Mouse (Mus musculus) liver, embryonic 11.5 days (tissue): ENCODE data around the gene Cst6. TPM values are rescaled to one million over a fixed set of nuclear protein-coding genes. Genes with fewer than 3 reads are reported as not detected.

Experiments used
- ATAC-seq: fragments of 200-750 bp; cut with Nextera tagmentation; replicated peaks from 2 replicates; pipeline ENCODE4 v1.8.0; 2017; ENCODE audit warnings: moderate number of reproducible peaks, mild to moderate bottlenecking, moderate TSS enrichment, moderate library complexity; ENCODE audit not compliant: low FRiP score
- DNase-seq: peaks from one replicate; pipeline ENCODE4 v3.0.0-alpha.2; 2017; ENCODE audit warnings: low spot score
- H3K27ac ChIP-seq: fragments of 300-500 bp; sonication (generic); 2 replicates; pipeline ENCODE4 v1.5.1; 2014; ENCODE audit warnings: mild to moderate bottlenecking, low read depth, low read length, control low read depth
- H3K27me3 ChIP-seq: fragments of 300-500 bp; sonication (generic); replicated peaks from 2 replicates; pipeline ENCODE4 v1.6.1; 2014; ENCODE audit warnings: low read length, mixed read lengths; ENCODE audit not compliant: control insufficient read depth, insufficient read depth
- H3K36me3 ChIP-seq: fragments of 300-500 bp; sonication (generic); 2 replicates; pipeline ENCODE4 v1.6.1; 2014; ENCODE audit warnings: mild to moderate bottlenecking, low read length, moderate library complexity, mixed read lengths; ENCODE audit not compliant: control insufficient read depth, insufficient read depth
- H3K4me1 ChIP-seq: fragments of 300-500 bp; sonication (generic); replicated peaks from 2 replicates; pipeline ENCODE4 v1.6.1; 2014; ENCODE audit warnings: low read length, mixed read lengths; ENCODE audit not compliant: control insufficient read depth, insufficient read depth
- H3K4me2 ChIP-seq: fragments of 300-500 bp; sonication (generic); 2 replicates; pipeline ENCODE4 v1.6.1; 2014; ENCODE audit warnings: mild to moderate bottlenecking, control low read depth, moderate library complexity
- H3K4me3 ChIP-seq: fragments of 300-500 bp; sonication (generic); 2 replicates; pipeline ENCODE4 v1.5.1; 2014; ENCODE audit warnings: low read depth, low read length, control low read depth
- H3K9ac ChIP-seq: fragments of 300-500 bp; sonication (generic); 2 replicates; pipeline ENCODE4 v1.6.1; 2014; ENCODE audit warnings: low read depth, low read length, control low read depth
- H3K9me3 ChIP-seq: fragments of 300-500 bp; sonication (generic); 2 replicates; pipeline ENCODE4 v1.6.1; 2016; ENCODE audit warnings: low read length, inconsistent platforms, mixed read lengths; ENCODE audit not compliant: control insufficient read depth
- WGBS: fragments of 180-500 bp; shearing (Covaris S2); extraction: QIAGEN DNeasy Blood & Tissue Kit; methylation state at CpG from one replicate; pipeline ENCODE4 v1.1.7; 2014; 5-methylcytosine and 5-hydroxymethylcytosine counted together
- polyA plus RNA-seq: library from polyadenylated mRNA; unstranded; fragments of >200 nt; fragmentation: Nextera tagmentation; extraction: Ambion mirVana; gene quantifications from 2 replicates; pipeline ENCODE4 v1.2.1, GENCODE M21; 2014

Gene Cst6
- polyA plus RNA-seq, 1 experiment from 2014 or later, result not detected

DNA sequence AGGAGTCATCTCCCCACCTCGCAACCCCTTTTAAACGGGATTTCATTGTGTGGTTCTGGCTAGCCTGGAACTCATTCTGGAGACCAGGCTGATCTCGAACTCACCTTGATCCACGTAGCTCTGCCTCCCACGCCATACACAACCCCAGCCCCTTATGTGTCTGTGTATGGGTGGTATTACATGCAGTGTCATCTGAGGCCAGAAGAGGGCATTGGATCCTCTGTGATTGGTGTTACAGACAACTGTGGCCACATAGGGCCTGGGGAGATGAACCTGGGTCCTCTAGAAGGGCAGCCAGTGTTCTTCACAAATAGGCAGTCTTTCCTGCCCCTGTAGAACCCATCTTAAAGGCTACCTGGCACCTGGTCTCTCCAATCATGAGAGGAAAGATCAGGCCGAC, 43.1 kb downstream of the Cst6 start:
- no peak overlapping the region for H3K4me2 ChIP-seq
- no peak overlapping the region for H3K9ac ChIP-seq
- no peak overlapping the region for H3K27ac ChIP-seq
- ATAC-seq, result no peak
- peaks cover 17% of the 10 kb centered on the region for H3K27me3 ChIP-seq
- WGBS, result 67% methylated on average over 6 of the region's 6 CpGs
- H3K4me3 ChIP-seq, result no peak overlapping the region
- no peak for DNase-seq
- H3K4me1 ChIP-seq, result 0 out of 2 replicates have a peak, but pooled peaks cover 5% of the 10 kb centered on the region
- H3K9me3 ChIP-seq, result no peaks in the 10 kb centered on the region
- H3K36me3 ChIP-seq, result no peaks in the 10 kb centered on the region

DNA sequence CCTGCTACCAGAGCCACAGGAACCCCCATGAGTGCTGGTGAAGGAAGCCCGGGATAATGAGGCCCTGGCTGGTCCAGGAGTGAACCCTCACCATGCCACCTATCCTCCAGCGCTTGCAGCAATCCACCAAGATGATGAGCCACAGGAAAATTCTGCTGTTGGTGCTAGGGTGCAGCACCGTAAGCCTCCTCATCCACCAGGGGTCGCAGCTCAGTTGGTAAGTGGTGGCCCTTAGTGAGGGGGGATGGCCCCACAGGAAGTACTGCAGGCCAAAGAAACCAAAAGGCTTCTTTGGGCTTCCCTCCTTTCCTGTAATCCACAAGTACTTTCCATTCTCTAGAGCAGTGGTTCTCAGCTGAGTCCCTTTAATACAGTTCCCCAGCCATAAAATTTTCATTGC, 46.9 kb downstream of the Cst6 start:
- WGBS, result 14% methylated on average over 4 of the region's 4 CpGs
- Histone ChIP-seq H3K4me2 (no peak overlapping the region), H3K9me3 (no peaks in the 10 kb centered on the region), H3K36me3 (no peaks in the 10 kb centered on the region), H3K4me1 (peaks cover 10% of the 10 kb centered on the region; the same call in 1 of the 2 replicates), H3K27ac (no peak overlapping the region), H3K4me3 (no peak overlapping the region), H3K9ac (no peak overlapping the region), H3K27me3 (peaks cover 13% of the 10 kb centered on the region)
- DNase-seq (no peak), ATAC-seq (no peak)

DNA sequence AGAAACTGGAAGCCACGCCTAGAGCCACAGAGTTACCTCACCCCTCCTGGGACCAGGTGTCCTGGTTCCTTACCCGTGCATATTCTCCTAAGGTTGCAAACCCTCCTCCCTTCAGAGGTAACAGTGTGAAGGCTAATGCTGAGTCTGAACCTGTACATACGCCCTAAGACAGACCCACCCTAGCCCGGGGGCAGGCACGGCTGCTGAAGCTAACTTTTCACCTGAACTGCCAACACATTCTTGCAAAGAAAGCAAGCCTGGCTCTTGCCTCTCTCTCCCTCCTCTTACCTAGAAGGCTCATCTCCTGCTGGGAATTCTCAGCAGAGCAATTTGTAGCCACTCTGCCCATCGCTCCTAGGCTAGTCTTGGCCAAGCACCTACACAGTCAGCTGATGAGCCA, 48.8 kb downstream of the Cst6 start:
- no peaks in the 10 kb centered on the region for H3K9me3 ChIP-seq
- H3K9ac ChIP-seq, result no peak overlapping the region
- 0 out of 2 replicates have a peak, but pooled peaks cover 4% of the 10 kb centered on the region for H3K27me3 ChIP-seq
- no peak overlapping the region for H3K4me2 ChIP-seq
- no peak for DNase-seq
- 67% methylated on average over 6 of the region's 6 CpGs for WGBS
- H3K4me3 ChIP-seq, result no peak overlapping the region
- no peak for ATAC-seq
- no peaks in the 10 kb centered on the region for H3K36me3 ChIP-seq
- H3K4me1 ChIP-seq, result peaks cover 12% of the 10 kb centered on the region
- no peak overlapping the region for H3K27ac ChIP-seq

DNA sequence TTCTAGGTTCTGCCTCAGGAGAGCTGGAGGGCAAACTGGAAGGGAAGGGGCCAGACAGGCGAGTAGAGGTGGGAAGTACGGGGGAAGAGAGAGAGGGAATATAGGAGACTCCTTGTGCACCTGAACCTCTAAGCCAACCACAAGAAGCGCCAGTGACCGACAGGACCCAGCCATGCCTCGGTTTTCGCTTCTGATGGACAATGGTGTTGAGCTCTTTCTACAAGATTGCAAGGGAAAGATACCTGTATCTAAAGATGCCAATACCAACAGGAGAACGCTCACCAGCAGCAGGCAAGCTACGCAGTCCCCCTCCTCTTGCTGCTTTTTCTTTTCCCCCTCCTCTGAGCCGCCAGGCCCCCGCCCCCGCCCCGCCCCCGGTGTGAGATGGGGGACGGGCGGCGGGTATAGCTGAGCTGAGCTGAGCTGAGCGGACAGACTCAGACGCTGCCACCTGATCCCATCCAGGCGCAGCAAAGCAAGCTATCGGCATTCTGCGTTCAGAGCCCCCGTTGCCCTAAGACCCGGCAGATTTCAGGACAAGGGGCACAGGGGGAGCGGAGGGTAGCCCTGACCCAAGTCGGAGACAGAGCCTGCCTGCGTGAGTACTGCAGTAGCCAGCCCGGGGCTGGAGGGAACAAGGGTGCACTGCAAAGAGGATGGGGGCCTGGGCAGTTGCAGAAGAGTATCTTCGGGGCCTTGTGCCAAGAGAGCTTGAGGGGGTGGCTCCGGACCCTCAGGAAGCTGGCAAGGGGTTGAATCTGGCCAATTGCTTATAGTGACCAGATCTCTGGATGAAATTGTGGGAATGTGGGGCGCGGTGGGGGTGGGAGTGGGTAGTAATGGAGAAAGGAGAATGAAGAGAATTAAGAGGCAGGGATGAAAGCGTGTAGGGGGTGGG, 51.2 kb downstream of the Cst6 start, which contains the start of gene Gal3st3:
TSS of gene Gal3st3 (plus strand) at position 429 of the 898 bp plus-strand sequence.
- no peaks in the 10 kb centered on the region for H3K9me3 ChIP-seq
- H3K4me3 ChIP-seq, result peak within 1 kb of the TSS; percentile 38
- 17% methylated on average over 30 of the region's 32 CpGs for WGBS
- H3K4me2 ChIP-seq, result peak within 1 kb of the TSS; percentile 68
- H3K4me1 ChIP-seq, result peaks cover 18% of the 10 kb centered on the region
- DNase-seq (no peak), ATAC-seq (no peak)
- H3K9ac ChIP-seq, result peak within 1 kb of the TSS; percentile 49
- H3K27me3 ChIP-seq, result 0 out of 2 replicates have a peak, but pooled peaks cover 4% of the 10 kb centered on the region
- peaks cover 4% of the 10 kb centered on the region; the same call in 1 of the 2 replicates for H3K36me3 ChIP-seq
- no peak within 1 kb of the TSS for H3K27ac ChIP-seq

DNA sequence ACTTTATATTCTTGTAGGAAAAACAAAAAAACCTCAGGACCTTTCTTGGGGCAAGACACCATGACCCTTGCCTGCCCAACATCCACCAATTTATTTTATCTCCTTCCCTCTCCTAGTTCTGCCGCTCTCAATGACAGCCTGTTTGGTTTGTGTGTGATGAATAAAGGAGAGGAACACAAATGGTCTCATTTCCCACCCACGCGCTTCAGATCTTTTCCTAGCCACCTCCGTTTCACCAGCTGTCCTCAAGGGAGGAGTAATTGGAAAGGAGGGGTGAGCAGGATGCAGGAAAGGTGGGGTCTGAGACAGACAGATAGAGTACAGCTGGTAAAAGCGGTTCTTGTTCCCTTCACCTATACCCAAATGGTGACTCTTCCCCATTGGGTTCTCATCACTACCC, 52.7 kb downstream of the Cst6 start:
- WGBS, result 68% methylated on average over 5 of the region's 5 CpGs

DNA sequence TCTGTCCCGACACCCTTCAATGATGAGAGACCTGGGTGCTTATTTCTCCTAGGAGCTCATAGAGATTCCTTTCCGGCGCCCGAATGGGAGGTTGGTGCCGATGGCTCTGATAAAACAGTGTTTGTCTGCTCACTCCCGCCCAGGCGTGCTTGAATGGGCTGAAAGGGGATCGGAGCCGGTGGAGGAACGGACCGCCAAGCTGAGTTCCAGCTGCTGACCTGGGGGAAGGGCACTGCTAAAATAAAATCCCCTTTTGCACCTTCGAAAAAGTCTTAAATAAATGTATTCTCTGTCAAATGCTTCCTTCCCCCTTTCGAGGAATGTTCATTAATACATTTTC, 53.7 kb downstream of the Cst6 start:
- Histone ChIP-seq H3K9me3 (no peaks in the 10 kb centered on the region), H3K27ac (peak overlapping the region; percentile 73), H3K27me3 (0 out of 2 replicates have a peak, but pooled peaks cover 4% of the 10 kb centered on the region), H3K4me3 (peak overlapping the region; percentile 97), H3K4me1 (peaks cover 18% of the 10 kb centered on the region), H3K36me3 (peaks cover 15% of the 10 kb centered on the region), H3K4me2 (peak overlapping the region; percentile 81), H3K9ac (peak overlapping the region; percentile 70)
- DNase-seq, result no peak
- 3% methylated on average over 13 of the region's 13 CpGs for WGBS
- peak; percentile 64 for ATAC-seq

More for the DNA sequence above, 52.7 kb downstream of the Cst6 start:
- no peak overlapping the region for H3K4me3 ChIP-seq
- no peaks in the 10 kb centered on the region for H3K9me3 ChIP-seq
- H3K36me3 ChIP-seq, result peaks cover 15% of the 10 kb centered on the region
- no peak overlapping the region for H3K27ac ChIP-seq
- DNase-seq (no peak), ATAC-seq (no peak)
- H3K27me3 ChIP-seq, result 0 out of 2 replicates have a peak, but pooled peaks cover 4% of the 10 kb centered on the region
- peaks cover 18% of the 10 kb centered on the region for H3K4me1 ChIP-seq
- peak overlapping the region; percentile 81 for H3K4me2 ChIP-seq
- H3K9ac ChIP-seq, result no peak overlapping the region

DNA sequence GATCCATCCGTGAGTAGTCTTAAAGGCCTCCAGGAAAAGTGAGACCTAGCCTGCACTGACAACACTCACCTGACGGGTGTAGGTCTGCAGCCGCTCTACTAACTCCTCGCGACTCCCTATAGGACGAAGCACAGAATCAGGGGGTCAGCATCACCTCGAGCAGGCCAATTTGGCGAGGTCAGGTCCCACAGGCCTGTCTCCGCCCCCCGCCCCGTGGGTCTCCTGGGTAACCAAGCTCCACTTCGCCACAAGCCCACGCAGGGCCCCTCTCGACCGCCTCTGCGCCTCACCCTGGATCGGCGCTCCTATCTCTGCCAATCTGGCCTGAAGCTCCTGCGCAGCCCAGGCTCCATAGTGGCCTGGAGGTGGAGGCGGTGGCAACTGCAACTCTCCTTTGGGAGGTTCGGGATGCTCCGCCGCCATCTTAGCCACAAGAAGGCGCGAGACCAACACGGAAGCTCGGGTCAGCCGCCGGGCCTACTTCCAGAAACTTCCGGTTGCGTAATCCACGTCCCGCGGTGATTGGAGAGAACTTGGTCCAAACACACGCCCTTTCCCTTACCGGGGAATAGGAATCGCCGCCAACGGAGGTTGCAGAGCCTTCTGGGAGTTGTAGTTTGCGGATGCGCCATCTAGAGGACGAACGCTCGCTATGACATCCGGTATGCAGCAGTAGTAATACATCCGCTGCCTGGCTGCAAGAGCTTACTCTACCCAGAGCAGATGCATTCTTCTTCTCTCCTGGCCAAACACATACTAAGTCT, 54.2 kb downstream of the Cst6 start, which contains the start of gene Sf3b2:
TSS of gene Sf3b2 (minus strand) at position 484 of the 764 bp plus-strand sequence.
- Histone ChIP-seq H3K36me3 (peaks cover 19% of the 10 kb centered on the region), H3K4me1 (peaks cover 18% of the 10 kb centered on the region), H3K9ac (peak within 1 kb of the TSS; percentile 86), H3K4me3 (peak within 1 kb of the TSS; percentile 97), H3K27ac (peak within 1 kb of the TSS; percentile 73), H3K4me2 (peak within 1 kb of the TSS; percentile 81), H3K27me3 (0 out of 2 replicates have a peak, but pooled peaks cover 4% of the 10 kb centered on the region), H3K9me3 (no peaks in the 10 kb centered on the region)
- peak; percentile 95 for ATAC-seq
- DNase-seq, result peak; percentile 94
- under 1% methylated on average over 46 of the region's 46 CpGs for WGBS
